Mouse (Mus musculus) WW6 (cell line): ENCODE results near the gene Deaf1.

Experiments used
- DNase-seq: peaks from one replicate; pipeline ENCODE4 v3.0.0-alpha.2; 2013; ENCODE audit warnings: low read depth, low spot score

The Deaf1 gene

DNA sequence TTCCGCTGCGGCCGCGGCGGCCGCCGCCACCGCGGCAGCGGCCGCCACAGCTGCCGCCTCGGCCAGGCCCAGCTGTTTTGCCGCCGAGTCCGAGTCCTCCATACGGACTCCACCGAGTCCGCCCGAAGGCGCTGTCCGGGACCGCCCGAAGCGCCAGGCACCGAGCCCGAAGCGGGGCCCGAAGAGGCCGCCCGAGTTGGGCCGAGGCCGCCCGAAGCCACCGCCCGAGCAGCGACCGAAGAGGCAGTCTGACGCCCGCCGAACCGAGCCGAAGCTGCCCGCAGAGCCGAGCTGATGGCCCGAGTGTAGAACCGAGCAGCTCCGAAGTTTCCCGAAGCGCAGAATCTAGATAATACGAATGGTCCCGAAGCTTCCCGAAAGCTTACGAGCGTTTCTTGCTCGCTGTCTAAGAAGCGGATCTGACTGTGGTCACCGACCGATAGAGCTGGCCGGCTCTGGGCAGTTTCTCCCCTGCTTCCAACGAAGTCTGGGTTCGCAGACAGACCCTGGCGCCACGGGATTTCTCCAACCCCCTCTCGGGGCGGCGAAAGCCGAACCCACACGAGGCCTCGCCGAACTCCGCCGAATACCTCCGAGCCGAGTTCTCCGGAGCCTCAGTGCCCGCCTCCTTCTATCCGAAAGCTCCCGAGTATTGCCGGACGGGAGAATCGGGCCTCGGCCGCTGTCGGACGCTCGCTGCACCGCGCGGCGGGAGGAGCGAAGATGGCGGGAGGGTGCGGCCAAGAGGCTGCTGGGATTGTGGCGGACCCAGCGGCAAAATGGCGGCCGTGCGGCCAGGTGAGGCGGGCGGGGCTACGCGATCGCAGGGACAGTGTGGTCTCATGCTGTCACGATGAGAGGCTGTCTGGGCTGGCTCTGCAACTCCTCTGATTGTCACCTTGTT lies at the start of gene Deaf1, which contains the start of gene Tmem80:
Gene Deaf1 (minus strand): TSS at position 222 of the 904 bp plus-strand sequence.
Gene Tmem80 (plus strand): TSS at position 271 of the 904 bp plus-strand sequence.
- DNase-seq = no peak

DNA sequence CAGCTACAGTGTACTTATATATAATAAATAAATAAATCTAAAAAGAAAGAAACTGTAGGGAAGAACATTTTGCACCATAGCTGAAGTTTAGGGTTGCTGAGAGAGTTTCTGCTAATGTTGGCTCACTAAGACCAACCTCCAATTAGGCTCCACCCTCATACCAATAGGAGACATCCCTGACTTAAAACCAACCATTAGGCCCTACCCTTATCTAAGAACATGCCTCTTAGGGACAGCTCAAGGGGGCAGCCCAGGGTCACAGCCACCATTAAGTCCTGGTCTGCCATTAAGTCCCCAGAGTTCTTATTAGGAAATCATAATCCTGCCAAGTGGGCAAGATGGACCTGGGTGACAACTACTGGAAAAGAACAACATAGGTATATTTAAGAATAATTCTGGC lies 46.9 kb upstream of the Deaf1 start:
- DNase-seq = no peak

DNA sequence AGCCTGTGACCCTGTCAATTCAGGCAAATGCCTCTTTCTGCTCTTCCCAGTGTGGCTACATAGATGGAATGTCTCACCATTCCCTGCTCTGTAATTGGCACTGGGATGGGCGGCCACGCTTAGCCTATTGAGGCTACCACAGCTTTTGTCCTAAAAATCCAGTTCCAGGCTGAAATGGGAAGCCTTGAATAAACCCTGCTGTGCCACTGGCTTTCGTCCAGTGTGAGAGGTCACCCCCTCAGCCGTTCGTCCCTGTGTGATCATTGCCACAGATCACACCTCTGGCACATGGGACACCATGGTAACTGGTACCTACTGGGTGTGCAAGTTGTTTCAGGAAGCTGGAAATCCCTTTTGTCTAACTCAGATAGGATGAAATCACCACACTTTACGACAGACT lies 46.1 kb upstream of the Deaf1 start:
- DNase-seq = no peak

DNA sequence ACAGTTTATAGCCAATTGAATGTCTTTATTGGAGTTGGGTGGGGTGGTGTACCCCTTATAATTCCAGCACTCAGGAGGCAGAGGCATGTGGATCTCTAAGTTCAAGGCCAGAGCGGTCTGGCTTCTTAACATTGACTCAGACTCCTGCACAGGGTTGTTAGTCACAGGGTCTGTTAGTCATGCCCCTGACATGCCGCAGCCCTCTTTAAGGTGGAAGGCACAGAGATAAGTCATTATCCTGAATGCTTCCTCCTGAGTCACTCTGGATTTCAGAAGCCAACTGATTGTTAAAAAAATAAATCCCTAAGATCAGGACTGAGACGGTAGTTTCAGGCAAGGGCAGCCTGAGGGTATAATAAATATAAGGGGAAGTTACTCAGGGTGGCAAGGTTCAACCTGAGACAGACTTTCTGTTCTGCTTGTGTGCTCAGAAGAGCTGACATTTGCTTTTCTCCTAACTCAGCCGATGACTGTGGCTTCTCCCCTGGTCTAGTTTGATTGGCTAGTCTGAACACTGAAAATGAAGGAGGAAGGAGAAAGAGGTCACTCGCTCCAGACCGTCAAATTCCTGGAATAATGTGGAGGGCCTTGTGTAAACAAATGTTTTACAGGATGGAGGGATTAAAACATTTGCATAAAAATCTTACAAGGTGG lies 44.6 kb upstream of the Deaf1 start:
- DNase-seq = no peak

DNA sequence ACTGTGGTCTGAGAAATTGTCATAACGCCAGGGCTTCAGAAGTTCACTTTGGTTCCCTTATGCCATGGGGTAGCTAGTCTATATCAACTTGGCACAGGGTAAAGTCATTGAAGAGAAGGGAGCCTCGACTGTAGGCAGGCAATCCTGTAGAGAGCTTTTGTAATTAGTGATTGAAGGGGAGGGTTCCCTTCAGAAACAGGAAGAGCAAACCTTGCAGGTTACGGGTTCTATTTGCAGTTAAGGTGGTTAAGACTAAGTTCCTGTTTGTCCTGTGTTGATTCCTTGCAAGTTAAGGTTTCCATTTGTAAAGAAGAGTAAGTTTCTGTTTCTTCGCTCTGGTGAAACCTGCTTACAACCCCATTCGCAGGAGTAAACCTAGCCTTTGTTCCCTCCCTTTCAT lies 42.4 kb upstream of the Deaf1 start:
- no peak for DNase-seq

DNA sequence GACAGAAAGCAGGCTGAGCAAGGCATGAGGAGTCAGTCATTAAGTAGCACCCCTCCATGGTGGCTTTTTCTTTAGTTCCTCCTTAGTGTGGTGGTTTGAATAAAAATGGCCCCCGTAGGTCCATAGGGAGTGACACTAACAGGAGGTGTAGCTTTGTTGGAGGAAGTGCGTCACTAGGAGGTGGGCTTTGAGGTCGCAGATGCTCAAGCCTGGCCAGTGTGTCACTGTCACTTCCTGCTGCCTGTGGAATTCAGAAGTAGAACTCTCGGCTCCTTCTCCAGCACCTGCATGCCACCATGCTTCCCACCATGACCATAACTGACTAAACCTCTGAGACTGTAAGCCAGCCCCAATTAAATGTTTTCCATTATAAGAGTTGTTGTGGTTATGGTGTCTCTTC lies 39.9 kb upstream of the Deaf1 start:
- DNase-seq = no peak

DNA sequence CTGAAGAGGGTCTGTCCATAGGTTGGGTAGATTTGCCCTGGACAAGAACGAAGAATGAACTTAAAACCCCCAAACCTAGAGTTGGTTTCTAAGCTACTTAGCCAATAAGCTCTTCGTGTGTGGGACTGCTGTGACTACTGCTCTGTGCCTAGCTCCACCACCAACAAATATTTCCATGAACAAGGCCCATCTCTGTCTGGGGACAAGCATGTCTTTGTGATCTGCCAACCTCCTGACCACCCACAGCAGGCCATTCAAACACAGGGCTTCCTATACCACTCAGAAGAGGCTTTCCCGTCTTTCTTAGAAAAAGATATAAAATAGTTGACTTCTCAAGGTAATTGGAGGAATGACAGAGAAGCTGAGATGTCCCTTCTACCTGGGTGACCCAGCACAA lies 37.6 kb upstream of the Deaf1 start:
- DNase-seq = no peak

DNA sequence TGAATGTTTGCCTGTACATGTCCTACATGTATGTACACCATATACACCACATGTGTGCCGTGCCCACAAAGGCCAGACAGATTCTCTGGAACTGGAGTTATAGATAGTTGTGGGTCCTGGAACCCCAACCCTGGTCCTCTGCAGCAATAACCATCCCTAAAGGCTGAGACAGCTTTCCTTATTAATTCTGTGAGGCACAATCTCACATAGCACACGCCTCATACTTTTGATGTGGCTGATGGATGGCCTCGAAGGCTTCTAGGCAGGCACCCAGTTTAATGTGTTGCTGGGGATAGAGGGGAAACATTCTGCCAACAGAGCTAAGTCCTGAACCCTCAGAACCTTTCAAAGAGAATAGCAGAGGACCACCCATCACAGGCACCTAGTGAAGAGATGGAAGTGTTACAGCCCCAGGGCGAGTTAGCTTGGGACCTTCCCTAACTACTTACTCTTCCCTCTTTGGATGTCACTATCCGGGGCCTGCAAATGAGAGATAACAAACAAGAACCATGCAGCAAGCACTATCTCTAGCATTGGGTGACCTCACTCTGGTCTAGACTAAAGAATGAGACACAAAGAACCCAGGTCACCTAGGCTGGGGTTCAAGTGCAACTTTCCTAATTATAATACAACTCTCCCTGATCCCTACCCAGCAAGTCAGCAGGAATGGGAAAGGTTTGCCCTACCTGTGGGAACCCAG lies 37.0 kb upstream of the Deaf1 start:
- no peak for DNase-seq

DNA sequence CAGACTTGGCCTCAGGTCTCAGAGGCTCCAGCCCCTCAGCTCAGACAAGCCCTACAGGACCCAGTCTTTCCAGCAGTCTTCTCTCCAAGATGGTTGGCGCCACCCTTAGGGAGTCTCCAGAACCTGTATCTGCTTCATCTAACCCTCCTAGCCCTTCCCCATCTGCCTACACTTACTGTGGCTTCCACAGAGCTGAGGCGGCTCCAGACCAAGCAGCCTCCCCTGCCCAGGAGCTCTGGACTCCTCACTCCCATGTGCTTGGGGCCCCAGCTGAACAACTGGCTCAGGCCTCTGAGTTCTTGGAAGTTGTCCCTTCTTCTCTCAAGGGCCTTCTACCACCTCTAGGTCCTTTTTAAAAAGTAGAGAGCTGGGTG lies 36.2 kb upstream of the Deaf1 start:
- DNase-seq = no peak

DNA sequence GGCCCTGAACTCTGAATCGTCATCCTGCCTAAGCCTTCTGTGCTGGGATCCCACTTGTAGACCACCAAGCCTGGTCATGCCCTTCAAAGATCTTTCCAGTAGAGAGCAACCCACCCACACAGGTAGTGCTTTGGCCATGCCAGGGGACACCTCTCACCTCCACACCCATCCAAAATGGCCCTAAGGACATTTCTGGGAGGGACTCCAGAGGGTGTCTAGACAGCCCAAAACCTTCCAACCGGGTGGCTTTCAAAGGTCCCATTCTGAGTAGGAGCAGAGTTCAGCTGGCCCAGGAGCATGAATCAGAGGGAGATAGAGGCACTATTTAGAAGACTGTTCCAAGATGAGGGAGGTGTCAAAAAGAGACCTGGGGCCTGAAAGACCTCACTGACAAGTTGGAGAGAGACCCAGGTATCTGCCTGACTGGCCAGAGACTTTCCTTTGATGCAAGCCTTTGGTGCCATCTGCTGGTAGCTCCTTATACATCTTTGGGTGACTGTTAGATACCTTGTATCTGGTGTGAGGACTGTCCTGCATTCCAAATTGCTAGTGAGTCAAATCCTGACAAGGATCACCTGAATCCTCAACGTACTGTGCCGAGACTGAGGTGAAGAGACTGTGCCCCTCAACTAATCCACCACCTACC lies 35.7 kb upstream of the Deaf1 start:
- no peak for DNase-seq

DNA sequence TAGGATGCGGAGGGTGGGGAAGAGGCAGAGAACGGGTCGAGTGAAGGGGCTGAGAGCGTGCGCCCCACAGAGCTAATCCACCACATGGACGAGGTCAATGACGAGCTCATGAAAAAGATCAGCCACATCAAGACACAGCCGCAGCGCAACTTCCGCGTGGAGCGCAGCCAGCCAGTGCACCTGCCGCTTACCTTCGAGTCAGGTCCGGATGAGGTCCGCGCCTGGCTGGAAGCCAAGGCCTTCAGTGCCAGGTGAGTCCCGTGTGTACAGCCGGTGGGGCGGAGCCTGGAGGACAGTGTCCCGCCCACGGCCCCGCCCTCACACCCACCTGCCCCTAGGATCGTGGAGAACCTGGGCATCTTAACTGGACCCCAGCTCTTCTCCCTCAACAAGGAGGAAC lies 34.0 kb upstream of the Deaf1 start:
- no peak for DNase-seq

DNA sequence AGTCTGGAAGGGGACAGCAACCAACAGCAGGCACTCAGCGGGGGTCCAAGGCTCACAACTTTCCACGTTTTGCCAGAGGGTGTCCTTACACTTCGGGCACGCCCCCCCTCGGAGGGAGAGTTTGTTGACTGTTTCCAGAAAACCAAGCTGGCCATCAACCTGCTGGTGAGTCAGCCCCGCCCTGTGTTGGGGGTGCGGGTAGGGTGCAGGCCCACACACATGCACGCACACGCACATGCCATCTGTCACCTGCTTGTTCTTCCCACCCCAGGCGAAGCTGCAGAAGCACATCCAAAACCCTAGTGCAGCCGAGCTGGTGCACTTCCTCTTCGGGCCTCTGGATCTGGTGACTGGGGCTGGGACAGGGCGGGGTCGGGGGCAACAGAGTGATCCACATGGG lies 29.5 kb upstream of the Deaf1 start:
- DNase-seq = no peak

DNA sequence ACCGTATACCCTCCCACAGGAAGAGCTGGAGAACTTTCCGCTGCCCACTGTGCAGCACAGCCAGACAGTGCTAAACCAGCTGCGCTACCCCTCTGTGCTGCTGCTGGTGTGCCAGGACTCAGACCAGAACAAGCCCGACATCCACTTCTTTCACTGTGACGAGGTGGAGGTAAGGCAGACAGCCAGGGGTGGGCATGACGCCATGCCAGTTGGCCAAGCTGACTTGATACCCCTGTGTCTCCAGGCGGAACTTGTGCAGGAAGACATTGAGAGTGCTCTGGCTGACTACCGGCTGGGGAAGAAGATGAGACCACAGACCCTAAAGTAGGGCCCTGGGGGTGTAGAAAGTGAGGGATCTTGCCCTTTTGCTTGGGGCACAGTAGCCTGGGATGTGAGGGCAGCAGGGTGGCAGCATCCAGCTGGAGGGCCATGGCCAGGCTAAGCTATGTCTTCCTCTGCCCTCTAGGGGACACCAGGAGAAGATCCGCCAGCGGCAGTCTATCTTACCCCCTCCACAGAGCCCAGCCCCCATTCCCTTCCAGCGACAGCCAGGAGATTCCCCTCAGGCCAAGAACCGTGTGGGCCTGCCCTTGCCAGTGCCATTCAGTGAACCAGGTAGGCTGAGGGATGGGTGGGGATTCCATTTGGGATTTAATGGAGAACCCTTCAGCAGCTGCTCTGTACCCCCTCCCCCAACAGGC lies 28.3 kb upstream of the Deaf1 start:
- DNase-seq = no peak

DNA sequence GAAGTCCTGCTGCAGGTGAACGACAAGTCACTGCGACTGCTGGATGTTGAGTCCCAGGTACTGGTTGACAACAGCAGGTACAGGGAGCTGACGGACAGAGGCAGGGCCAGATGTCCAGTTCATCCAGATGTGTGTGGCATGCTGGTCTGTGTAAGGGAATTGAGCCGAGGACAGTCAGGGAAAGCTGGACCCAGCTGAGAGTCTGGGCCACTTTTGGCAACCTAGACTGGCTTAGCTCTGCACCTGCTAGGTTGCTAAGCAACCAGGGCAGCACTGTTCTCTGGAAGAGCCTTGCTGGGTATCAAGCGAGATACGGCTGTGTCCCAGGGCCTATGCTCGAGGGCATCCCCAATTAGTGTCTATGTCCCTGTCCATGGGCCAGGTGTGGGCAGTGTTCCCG lies 27.6 kb upstream of the Deaf1 start:
- no peak for DNase-seq

DNA sequence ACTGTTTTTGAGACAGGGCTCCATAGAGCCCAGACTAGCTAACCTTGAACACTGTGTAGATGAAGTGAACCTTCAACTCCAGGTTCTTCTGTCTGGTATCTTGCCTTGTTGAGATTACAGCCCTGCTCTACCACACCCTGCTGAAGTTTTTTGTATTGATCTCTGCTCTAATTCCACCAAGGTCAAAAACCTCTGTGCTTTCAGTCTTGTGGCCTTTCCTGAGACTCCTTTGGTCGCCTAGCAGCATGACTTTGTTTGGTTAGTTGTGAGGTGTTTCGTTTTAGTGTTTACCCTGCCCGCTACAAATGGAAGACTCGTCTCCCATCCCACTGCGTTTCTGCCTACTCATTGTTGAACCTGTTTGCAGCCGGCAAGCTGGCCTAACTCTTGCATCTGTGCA lies 23.6 kb upstream of the Deaf1 start:
- DNase-seq = no peak

DNA sequence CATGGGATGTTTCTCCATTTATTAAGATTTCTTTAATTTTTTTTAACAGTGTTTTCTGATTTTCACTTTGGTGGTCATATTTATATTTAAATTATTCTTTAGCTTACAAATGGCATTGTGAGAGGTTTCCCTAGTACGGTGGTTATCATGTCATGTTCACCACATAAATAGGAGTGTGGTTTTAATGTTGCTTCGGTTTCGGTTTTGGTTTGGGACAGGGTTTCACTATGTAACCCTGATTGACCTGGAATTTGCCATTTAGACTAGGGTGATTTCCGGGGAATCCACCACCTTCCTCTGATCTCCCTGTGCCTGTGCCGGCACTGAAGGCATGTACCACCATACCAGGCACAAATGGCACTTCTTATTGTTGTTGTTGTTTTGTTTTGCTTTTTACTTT lies 17.3 kb upstream of the Deaf1 start:
- no peak for DNase-seq

DNA sequence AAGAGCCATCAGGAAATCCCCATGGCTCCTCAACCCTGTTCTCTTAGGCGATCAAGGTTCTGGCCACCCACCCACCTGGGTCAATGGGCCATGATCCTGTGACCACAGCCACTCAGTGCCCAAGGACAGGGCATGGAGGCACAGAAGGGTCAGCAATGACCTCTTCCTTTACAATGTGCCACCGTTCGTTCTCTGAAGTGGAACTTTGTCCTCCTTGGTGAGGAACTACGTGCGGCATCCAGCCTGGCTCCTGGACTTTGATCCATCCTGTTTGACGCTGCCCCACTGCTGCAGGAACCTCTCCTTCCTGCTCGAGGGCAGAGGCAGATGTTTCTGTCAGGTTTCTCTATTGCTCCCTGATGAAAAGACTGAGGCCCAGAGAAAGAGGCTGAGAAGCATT lies 16.2 kb upstream of the Deaf1 start:
- DNase-seq = no peak

DNA sequence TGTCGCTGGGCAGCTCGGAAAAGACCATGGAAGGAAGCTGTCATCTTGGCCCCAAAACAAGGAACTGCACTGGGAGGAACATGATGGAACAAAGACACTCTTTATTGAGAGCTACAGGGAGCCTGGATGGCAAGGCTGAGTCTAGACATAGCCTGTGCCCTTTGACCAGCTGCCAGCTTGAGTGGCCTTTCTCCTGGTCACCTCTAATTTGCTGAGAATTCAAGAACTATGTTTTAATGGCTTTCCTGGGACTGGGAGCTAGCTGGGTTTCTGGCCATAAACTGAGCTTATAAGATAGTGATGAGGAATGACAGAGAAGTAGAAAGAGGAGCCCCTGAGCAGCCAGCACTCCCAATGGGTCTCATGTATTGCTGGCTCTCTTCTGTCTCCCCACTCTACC lies 15.7 kb upstream of the Deaf1 start:
- no peak for DNase-seq

DNA sequence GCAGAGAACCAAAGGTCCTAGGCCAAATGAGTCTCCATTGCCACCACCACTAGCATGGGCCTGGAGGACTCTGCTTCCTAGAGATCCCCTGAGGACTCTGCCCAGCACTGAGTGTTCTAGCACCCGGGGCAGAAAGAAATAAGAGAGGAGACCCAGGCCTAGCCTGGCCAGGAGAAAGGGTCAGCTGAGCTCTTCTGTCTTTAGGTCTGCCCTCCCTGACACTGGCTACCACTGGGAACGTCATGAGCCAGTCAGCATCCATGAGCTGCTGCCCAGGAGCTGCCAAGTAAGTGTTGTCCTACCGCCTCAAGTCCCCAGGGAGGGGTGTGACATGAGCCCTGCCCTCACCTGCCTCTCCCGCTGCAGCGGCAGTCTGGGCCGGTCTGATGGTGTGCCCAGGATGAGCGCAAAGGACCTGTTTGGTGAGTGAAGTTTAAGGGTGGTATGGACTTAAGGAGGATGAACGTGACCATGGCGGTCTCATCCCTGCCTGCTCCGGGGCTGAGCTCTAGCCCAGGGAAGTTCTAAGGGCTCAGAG lies 14.3 kb upstream of the Deaf1 start:
- no peak for DNase-seq

DNA sequence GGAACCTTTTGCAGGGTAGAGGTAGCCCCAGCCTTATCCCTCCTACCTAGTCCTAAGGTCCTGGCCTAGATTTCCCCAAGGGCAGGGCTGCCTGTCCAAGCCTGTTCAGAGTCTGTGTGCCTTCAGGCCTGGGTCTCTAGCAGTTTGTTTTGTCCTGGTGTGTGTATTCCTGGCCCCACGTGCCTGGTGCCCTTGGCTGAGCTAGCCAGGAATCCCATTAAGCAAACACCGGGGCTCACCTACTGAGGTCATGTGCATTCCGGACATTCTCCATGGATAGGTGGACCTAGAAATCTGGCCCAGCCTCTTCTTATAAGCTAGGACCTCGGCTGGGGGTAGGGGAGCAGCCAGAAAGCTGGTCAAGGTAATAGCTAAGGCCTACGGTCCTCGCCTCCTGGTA lies 13.0 kb upstream of the Deaf1 start:
- DNase-seq = no peak

DNA sequence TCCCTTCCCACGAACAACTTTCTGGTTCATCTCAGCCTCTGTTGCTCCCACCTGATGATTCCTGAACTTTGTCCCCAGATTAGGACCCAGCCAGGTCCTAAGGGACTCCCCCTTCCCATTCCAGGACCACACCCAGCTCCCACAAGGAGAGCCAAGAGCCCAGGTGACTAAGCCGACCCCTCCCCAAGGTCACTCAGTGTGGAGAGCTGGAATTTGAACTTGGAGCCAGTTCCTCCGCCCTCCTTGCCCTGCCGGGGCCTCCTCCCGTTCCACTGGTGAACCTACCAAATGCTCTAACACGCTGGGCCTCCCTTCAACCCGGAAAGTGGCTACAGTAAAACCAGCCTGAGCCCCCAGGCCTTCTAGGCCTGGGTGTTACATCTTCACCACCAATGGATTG lies 12.5 kb upstream of the Deaf1 start:
- DNase-seq = no peak
